Mouse (Mus musculus): Measurements from ENCODE around the gene H2afv.
A peak's percentile ranks its signal among the peaks of the same experiment; 100 is the strongest.
"Not testable (repeated sequence)": the region's sequence is repeated elsewhere in the genome, so short reads cannot be mapped to it uniquely, and the experiment has no call there.

Gene H2afv

DNA sequence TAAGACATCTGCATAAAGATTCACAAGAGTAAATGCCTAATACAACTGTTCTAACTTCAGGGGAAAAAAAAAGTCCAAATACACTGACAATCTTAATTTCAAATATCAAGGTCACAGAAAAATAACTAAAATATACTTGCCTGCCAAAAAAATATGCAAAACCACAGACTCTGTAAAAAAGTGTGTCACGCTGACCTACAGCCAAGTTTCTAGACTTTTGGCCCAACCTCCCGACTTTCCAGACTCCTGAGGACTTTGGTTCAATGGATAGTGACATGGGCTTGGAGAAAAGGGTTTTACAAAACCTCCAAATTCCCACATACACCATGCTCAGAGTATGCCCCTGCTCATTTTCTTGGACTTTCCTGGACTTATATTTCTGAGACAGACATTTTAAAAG lies 24.3 kb upstream of the H2afv start:
- DNase-seq (ENCODE audit: low spot score in 2 of 2): no peak

DNA sequence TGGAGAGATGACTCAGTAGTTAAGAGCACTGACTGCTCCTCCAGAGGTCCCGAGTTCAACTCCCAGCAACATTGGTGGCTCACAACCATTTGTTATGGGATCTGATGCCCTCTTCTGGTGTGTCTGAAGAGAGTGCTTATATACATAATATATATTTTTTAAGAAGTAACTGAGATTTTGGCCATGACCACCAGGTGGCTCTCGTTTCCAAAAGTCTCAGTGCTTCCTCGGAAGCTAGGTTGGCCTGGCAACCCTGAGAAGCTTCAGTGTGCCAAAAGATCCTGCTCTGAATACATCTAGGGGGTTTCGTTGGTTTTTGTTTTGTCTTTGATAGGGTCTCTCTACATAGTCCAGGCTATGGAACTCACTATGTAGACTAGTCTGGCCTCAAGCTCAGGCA lies 20.9 kb upstream of the H2afv start:
- peak in 1 of 2 experiments; percentile 65 for DNase-seq (ENCODE audit: low spot score in 2 of 2)

DNA sequence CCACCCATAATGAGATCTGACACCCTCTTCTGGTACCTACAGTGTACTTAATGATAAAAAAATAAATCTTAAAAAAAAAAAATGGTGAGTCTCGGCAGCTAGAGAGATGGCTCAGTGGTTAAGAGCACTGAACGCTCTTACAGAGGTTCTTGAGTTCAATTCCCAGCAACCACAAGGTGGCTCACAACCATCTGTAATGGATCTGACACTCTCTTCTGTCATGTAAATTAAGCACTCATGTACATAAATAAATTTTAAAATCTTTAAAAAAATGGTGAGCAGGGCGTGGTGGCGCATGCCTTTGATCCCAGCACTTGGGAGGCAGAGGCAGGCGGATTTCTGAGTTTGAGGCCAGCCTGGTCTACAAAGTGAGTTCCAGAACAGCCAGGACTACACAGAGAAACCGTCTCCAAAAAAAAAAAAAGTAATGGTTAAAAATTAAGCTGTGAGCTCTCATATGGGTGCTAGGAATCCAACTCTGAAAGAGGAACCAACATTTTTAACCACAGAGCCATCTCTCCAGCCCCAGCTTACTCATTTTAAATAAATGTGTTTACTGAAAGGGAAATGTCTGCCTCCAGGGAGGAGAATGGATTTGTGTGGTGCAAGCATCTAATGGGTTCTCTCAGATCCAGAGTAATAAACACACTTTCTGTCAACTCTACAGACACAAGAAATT lies 19.1 kb upstream of the H2afv start:
- no peak for DNase-seq (ENCODE audit: low spot score in 2 of 2)

DNA sequence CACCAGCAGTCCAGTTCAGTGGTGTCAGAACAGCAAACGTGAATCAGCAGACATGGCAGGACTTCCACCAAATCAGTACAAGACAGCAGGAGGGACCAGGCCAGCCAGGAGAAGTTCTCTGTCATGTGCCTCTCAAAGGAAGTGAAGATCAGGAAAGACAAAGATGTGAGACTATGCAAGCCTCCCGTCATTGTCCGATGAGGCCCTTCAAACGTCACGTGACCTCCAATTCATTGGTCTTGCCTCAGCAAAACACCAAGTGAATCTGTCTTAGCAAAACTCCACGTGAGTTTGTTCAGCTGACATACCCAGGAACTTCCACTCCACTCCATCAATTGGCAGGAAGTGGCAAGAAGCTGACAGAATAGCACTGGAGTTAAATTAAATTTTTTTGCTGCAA lies 11.8 kb upstream of the H2afv start:
- no peak for DNase-seq (ENCODE audit: low spot score in 2 of 2)

DNA sequence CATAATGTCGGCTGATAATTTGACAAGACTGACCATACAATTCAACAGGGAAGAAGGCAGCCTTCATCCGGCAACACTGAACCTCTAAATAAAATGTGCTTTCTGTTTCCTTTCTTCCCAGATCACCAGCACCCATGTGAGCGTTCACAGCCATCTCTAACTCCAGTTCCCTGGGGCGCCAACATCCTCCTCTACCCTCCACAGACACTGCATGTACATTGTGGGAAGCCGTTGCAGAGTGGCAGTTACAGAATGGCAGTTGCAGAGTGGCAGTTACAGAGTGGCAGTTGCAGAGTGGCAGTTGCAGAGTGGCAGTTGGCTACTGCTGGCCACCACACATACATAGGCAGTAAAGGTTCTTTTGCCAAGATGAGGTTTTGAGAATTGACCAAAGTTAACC lies 3.9 kb upstream of the H2afv start:
- not testable (repeated sequence) for DNase-seq (ENCODE audit: low spot score in 2 of 2)

DNA sequence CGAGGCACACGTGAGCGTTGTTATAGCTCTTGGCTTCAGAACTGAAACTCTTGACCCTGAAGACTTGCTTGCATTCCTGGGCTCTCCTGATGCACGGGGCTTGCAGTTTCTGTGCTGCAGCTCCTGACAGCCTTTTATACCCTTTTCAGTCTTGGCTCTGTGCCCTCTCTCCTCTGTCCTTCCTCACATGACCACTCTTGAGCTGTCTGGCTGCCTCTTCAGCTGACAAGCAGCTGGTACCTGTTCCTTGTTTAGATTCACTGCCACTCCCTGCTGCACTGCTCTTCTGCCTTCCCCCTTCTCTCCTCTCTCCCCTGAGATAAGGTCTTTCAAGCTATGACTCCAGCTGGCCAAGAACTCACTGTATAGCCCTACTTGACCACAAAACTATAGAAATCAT lies 3.2 kb upstream of the H2afv start:
- no peak for DNase-seq (ENCODE audit: low spot score in 2 of 2)

DNA sequence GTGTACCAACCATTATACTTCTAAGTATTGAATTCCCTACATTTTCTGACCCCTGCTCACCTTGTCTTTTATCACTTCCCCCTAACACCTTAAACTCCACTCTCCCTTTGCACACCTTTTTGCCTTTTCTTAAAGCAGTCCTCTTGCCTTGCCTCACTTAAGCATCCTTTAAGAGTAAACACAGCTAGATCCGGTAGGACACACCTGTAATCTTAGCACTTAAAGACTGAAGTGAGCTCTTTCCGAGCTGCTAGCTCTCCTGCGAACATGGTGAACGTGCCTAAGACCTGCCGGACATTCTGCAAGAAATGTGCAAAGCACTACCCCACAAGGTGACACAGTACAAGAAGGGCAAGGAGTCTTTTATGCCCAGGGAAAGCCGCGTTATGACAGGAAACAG lies 1.7 kb upstream of the H2afv start:
- DNase-seq (ENCODE audit: low spot score in 2 of 2): no peak

DNA sequence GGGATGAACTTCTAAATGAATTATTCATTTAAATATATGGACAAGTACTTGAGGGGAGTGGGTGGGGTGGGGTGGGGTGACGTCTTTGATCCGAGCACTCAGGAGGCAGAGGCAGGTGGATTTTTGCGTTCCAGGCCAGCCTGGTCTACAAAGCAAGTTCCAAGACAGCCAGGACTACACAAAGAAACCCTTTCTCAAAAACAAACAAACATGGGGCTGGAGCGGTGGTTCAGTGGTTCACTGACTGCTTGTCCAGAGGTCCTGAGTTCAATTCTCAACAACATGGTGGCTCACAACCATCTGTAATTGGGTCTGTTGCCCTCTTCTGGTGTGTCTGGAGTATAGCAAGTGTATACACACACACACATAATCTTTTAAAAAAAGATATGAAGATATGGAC lies 1.2 kb upstream of the H2afv start:
- DNase-seq (ENCODE audit: low spot score in 2 of 2): no peak

DNA sequence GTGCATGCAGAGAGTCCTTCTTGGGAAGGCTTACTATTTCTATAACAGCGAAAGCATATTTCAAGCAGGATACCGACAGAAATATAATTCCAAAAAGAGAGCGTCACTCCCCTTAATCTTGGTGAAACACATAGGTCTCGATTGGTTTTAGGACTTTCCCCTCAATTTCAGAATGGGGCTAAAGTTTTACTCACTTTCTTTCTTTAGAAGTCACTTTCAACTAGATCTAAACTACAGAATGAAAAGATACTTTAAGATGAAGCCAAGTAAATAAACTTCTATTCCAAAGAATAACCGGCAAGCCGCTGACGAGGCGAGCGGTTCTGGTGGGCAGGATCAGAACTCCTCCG lies 541 bp downstream of the H2afv start:
- no peak for DNase-seq (ENCODE audit: low spot score in 2 of 2)

DNA sequence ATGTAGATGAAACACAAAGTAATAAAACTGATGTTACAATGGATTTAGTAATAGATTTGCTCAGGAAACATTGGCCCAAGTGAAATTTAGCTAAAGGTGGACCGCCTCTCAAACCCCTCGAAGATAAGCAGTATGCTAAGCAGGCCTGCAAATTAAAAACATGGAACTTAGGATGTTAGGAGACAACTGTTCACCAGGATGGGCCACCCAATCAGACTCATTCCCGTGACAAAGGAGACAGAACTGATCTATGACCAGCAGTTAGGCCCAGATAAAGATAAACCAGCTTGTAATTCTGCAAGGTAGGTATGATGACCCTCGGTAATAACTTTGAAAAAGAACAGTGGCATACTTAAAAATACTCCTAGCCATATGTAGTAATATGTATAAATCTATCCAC lies 1.1 kb downstream of the H2afv start:
- no peak for DNase-seq (ENCODE audit: low spot score in 2 of 2)

DNA sequence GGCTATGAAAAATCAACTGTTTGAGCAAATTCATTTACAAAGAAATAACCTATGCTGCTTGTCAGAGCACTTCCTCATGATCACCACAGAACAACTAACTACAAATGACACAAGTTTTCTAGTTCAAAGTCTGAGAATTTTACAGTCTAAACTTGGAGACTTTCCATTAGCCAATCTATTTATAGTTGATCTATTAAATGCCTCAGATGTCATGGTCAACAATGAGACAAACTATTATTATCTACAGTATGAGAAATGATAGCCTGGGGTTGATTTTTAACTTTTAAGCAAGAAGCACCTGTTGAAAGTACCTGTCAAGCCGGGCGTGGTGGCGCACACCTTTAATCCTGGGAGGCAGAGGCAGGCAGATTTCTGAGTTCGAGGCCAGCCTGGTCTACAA lies 1.7 kb downstream of the H2afv start:
- DNase-seq (ENCODE audit: low spot score in 2 of 2): no peak

DNA sequence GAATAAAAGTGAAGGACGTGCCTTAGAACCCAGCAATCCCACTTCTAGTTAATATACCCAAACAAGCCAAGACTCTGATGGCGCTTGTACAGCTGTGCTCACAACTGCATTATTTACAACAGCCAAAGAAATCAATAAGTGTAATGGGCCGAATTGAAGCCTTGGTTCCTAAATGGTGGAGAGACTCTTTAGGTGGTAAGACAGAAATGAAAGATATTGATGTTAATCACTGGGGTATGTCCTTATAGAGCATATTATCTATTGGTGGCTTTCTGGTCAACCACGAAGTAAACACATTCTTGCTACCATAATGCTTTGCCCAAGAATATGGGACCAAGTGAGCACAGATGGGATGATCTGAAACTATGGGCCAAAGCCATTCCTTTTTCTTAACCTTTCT lies 4.1 kb downstream of the H2afv start:
- no peak for DNase-seq (ENCODE audit: low spot score in 2 of 2)

DNA sequence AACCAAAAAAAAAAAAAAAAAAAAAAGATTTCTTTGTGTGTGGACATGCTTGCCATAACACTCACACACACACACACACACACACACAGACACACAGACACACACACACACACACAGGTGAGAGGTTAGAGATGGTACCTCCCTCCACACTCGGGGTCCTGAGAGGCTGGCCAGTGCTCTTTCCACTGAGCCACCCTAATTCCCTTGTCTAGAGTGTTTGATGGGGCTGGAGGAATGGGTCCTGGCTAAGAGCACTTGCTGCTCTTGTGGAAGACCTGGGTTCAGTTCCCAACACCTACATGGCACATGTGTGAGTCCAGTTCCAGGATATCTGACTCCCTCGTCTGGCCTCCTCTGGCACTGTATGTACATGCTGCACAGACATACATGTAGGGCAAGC lies 6.6 kb downstream of the H2afv start:
- DNase-seq (ENCODE audit: low spot score in 2 of 2): no peak

DNA sequence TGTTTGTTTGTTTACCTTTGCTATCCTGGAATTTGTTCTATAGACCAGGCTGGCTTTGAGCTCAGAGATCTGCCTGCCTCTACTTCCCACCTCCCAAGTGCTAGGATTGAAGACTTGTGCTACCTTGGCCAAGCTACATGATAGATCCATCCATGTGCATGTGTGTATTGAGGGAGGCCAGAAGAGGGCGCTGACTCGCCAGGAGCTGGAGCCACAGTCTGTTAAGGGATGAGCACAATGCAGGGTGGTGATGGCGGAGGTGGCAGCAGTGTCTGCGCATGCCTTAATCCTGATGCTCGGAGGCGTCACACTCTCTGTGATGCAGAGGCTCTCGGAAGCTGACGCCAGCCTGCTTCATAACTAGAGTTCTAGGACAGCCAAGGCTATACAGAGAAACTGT lies 7.8 kb downstream of the H2afv start:
- no peak for DNase-seq (ENCODE audit: low spot score in 2 of 2)

DNA sequence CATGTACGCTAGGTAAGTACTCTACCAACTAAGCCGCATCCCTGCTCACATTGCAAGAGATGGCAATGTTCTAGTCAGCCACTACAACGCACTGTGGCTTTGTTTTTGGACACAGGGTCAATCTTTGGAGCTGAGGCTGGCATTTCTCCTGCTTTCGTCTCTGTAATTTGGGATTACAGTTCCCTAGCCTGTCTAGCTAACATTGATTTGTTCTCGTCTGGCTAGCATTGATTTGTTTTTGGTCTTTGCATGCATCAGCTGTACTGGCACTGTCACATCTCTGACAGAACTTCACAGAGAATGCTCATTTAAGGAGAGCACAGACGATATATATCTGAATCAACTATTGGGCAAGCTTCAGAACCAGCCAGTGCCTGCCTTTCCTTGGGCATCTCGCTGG lies 14.1 kb downstream of the H2afv start:
- DNase-seq (ENCODE audit: low spot score in 2 of 2): no peak

DNA sequence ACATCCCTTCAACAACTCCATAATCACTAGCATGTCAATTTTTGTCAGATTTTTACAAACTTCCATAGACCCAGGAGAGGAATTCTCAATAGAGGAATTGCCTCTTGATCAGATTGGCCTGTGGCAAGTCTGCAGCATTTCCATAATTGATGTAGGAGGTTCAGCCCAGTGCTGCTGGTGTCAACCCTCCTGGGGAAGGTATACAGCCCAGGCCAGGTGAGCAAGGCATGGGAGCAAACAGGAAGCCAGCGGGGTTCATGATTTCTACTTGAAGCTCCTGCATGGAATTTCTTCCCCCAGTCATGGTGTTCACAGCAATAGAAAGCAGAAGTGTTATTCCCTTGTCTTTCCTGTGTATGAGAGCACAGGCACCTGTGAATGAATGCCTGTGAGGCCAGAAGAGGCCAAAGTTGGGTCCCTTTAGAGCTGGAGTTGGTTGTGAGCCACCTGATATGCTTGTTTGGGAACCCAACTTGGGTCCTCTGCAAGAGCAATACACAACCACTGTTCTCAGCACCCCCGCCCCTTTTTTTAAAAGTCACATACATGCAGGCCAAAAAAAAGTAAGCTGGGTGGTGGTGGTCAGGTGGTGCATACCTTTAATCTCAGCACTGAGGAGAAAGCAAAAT lies 23.4 kb downstream of the H2afv start:
- no peak for DNase-seq (ENCODE audit: low spot score in 2 of 2)

DNA sequence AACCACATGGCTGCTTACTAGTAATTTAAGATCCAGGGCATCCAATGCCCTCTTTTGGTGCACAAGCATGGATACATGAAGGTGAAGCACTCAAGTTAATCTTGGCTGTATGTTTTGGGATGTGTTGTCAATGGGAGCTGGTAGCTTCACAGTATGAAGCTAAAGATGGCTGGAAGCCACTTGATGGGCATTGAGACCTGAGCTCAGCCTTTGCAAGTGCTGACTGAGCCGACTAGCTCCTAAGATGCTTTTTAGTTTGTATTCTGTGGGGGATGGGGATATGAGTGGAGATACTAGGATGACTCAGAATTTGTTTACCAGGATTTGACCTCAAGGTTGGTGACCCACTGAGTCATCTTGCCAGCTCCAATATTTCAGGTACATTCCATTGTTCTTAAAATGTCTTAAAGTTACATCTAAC lies 23.9 kb downstream of the H2afv start:
- no peak for DNase-seq (ENCODE audit: low spot score in 2 of 2)

DNA sequence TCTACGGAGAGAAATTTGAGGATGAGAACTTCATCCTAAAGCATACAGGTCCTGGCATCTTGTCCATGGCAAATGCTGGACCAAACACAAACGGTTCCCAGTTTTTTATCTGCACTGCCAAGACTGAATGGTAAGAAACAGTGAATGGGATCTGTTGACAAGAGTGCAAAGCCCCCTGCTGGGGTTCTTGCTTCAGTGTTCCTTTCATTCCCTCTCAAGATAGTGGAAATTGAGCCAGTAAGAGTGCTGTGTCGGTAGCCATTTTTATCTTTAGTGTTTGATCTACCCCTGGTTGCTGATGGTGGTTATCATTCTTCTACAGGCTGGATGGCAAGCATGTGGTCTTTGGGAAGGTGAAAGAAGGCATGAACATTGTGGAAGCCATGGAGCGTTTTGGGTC lies 25.1 kb downstream of the H2afv start:
- not testable (repeated sequence) for DNase-seq (ENCODE audit: low spot score in 2 of 2)

DNA sequence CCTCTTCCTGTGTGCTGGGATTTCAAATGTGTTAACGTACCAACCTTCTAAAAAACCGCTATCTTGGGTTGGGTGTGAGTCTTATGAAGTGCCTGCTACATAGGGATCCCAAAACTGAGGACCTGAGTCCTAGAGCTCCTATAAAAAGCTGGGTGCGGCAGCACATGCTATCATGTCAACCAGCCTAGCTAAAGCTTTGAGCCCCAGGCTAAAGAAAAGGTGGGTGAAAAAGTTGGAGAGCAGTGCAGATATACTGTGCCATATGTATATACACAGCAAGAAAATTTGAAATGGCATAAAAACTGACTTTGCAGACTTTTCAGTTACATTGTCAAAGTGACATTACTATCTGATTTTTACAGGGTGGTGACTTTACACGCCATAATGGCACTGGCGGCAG lies 25.5 kb downstream of the H2afv start:
- no peak for DNase-seq (ENCODE audit: low spot score in 2 of 2)

DNA sequence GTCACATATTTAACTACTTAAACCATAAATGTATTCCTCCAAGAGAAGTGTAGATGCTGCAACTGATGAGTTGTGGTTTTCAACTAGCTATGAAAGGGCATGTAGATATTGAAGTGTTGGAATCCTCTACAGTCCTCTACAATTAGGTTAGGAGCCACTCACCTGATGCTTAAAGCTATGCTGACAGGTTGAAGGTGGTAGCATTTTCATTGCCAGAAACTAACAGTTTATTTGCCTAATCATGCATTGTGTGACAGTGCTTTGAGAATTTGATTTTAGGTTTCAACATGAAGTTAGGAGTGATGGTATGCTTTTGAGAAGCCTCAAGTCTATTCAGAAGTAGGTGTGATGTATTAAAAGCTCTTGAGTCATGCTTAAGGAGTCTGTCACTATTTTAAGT lies 26.8 kb downstream of the H2afv start:
- DNase-seq (ENCODE audit: low spot score in 2 of 2): no peak

DNA sequence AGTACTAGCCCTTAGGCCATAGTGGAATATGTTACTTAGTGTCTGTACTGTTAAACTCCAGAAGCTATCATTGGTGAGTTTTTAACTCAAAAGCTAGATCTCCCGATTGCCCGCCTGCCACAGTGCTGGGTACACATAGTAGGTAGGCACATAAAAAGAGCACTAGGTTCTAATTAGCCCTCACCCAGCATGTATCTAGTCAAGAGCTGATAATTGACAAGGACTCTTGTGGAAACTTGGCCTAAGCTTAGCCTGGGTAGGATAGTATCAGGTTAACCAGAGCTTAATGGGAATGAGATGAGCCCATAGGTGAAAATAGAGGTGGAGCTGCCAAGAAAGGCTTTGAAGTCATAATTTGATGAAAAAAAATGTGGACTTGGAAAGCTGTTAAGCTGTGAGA lies 27.2 kb downstream of the H2afv start:
- DNase-seq (ENCODE audit: low spot score in 2 of 2): no peak

DNA sequence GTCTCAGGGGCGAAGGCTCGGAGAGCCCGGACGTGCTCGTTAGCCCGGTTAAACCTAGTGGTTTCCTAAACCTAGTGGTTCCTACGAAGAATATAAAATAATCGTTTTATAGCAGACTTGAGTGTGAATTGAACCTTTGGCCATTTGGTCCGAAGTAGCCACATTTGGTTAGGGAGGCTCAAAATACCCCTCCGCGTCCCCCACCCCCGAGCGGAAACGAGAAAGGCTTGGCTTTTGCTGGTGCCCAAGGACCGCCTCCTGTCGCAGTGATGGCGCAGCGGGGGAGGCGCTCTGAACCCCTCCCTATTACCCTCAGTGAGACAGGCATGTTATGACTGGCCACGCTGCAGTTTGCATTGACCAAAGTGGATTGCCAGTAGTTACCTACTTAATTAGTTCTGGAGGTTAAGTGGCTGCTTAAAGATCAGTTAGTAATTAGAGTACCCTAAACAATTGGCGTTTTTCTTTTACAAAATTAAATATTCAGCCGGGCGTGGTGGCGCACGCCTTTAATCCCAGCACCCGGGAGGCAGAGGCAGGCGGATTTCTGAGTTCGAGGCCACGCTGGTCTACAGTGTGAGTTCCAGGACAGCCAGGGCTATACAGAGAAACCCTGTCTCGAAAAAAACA lies 27.7 kb downstream of the H2afv start:
- peak in 1 of 2 experiments; percentile 84 for DNase-seq (ENCODE audit: low spot score in 2 of 2)

DNA sequence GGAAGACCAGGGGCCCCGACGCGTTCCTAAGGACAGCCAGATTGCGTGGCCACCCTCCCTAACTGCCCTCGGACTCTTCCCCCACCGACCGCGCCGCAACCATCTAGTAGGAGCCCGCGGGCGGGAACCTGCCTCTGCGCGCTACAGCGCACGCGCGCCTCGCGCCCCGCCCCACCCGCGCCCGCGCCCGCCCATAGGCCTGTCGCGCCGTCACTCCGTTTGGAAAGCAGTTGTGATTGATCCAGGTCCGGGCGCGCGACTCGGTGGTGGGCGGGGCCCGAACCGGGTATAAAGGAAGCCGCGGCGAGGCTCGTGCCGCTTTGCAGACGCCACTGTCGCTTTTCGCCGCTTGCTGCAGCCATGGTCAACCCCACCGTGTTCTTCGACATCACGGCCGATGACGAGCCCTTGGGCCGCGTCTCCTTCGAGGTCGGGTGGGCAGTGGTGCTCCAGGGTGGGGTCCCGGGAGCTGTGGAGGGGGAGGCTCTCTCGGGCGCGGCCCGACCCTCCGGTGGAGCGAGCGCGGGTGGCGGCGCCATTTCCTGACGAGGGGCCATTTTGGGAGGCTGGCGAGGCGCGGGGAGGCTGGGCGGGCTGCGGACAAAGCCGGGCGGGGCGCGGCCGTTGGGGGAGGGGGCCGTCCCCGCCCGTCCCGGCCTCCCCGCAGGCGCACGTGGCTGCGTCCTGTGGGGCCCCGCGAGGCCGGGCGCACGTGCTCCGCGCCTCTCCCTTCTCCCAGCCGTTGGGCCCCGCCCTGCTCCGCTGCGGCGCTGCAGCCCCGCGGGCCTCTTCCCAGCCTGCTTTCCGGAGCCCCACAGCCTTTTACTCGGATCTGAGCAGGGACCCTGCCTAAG lies 28.5 kb downstream of the H2afv start:
- DNase-seq (ENCODE audit: low spot score in 2 of 2): peak; percentile 94 to 99
